Mouse (Mus musculus) G1E (cell line): ENCODE data around the gene Klhdc4.

Experiments
- CTCF ChIP-seq: IDR thresholded peaks from 2 replicates; pipeline ENCODE4 v1.5.1; 2012; ENCODE audit warnings: low read depth, low read length, inconsistent platforms, mixed read lengths
- GATA1 ChIP-seq: IDR thresholded peaks from 2 replicates; pipeline ENCODE4 v1.6.1; 2012; ENCODE audit warnings: borderline replicate concordance, low read length, inconsistent platforms, mixed read lengths
- GATA2 ChIP-seq: IDR thresholded peaks from 2 replicates; pipeline ENCODE4 v1.6.1; 2012; ENCODE audit warnings: low read depth, low read length, inconsistent platforms, borderline replicate concordance
- POLR2AphosphoS5 ChIP-seq: IDR thresholded peaks from 2 replicates; pipeline ENCODE4 v1.6.1; 2012; ENCODE audit warnings: low read depth, low read length, inconsistent platforms; ENCODE audit not compliant: insufficient replicate concordance
- TAL1 ChIP-seq: conservative IDR thresholded peaks from 2 replicates; pipeline ENCODE4 v1.6.1; 2012; ENCODE audit warnings: low read depth, low read length, inconsistent platforms, mixed read lengths

DNA sequence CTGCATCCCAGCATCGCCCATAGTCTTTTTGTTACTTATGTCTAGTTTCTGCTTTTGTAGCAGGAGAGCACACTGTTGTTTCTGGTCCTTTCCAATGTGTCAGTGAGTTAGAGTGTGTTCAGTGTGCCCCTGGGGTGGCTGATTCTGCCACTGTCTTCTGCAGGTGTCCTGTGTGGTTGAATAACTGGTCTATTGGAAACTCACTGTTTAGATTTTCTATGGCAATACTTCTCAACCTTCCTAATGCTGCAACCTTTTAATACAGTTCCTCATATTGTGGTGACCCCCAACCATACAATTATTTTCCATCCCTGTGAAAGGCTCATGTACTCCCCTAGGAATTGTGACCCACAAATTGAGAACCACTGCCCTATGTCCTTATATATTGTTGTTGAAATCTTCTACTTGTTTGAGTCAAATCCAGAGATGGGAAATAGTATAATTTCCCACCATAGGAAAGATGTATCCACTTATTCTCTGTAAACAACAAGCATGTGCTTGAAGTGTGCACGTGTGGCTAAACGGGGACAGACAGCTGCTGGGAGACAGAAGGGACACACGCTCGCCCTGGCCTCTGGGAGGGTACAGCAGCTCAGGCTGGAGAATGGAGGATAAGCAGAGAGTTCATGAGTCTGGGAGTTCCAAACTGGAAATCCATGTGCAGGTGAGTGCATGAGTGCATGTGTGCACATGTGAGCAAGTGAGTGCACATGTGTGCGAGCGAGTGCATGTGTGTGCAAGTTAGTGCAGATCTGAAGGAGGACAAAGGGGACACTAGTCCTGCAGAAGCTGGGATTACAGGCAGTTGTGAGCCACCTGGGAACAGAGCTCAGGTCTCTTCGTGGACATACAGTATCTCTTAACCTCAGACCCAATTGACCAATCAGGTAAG, 12.9 kb upstream of the Klhdc4 start:
- TF ChIP-seq GATA1 (no peak), CTCF (no peak), TAL1 (no peak), GATA2 (no peak), POLR2AphosphoS5 (no peak)
